Mouse (Mus musculus): Measurements from ENCODE around the gene Cenpa. TPM values are rescaled to one million over a fixed set of nuclear protein-coding genes. Genes with fewer than 3 reads are reported as not detected.

The Cenpa gene
- polyA plus RNA-seq (2015; fragmentation: Nextera tagmentation; extraction: Ambion mirVana), result 210 and 218 TPM in 2 replicates

GRCm38 (mm10) chr5:30666391-30667195 lies at the start of gene Cenpa:
Gene Cenpa, plus strand, starts transcription at chr5:30666777.
- peak within 1 kb of the TSS; percentile 80 for H3K4me2 ChIP-seq
- peaks cover 27% of the 10 kb centered on the region for H3K4me1 ChIP-seq (replicated peaks)
- H3K4me3 ChIP-seq, result peak within 1 kb of the TSS; percentile 94
- no peaks in the 10 kb centered on the region for H3K9me3 ChIP-seq (replicated peaks)
- peak within 1 kb of the TSS; percentile 94 for H3K27ac ChIP-seq
- H3K9ac ChIP-seq, result peak within 1 kb of the TSS; percentile 81
- ATAC-seq (replicated peaks; ENCODE audit: insufficient number of reproducible peaks, insufficient read depth, low FRiP score, low read depth), result peak; percentile 93
- WGBS, result under 1% methylated on average over 40 of the region's 40 CpGs
- H3K27me3 ChIP-seq, result no peaks in the 10 kb centered on the region
- H3K36me3 ChIP-seq, result 0 out of 2 replicates have a peak, but pooled peaks cover 4% of the 10 kb centered on the region

- ATAC-seq (replicated peaks; ENCODE audit: insufficient number of reproducible peaks, insufficient read depth, low FRiP score, low read depth), result no peak
- H3K27me3 ChIP-seq, result peaks cover 18% of the 10 kb centered on the region
- H3K9me3 ChIP-seq (replicated peaks), result no peaks in the 10 kb centered on the region
- 10% methylated on average over 3 of the region's 3 CpGs for WGBS
- peak overlapping the region; percentile 9; the same call in 1 of the 2 replicates for H3K9ac ChIP-seq
- H3K4me2 ChIP-seq, result peak overlapping the region; percentile 43
- peaks cover 62% of the 10 kb centered on the region for H3K4me1 ChIP-seq (replicated peaks)
- H3K36me3 ChIP-seq, result no peaks in the 10 kb centered on the region
- H3K4me3 ChIP-seq, result no peak overlapping the region
- peak overlapping the region; percentile 88 for H3K27ac ChIP-seq
These were observed 49.2 kb upstream of the Cenpa start for GRCm38 (mm10) chr5:30617357-30617756.

- Histone ChIP-seq H3K36me3 (no peaks in the 10 kb centered on the region), H3K27ac (peak overlapping the region; percentile 88), H3K4me3 (no peak overlapping the region), H3K9me3 (replicated peaks) (no peaks in the 10 kb centered on the region), H3K9ac (peak overlapping the region; percentile 9), H3K4me1 (replicated peaks) (peaks cover 64% of the 10 kb centered on the region), H3K4me2 (peak overlapping the region; percentile 43), H3K27me3 (peaks cover 23% of the 10 kb centered on the region)
- ATAC-seq (replicated peaks; ENCODE audit: insufficient number of reproducible peaks, insufficient read depth, low FRiP score, low read depth), result no peak
- 18% methylated on average over 11 of the region's 11 CpGs for whole genome bisulfite sequencing
These were observed 48.7 kb upstream of the Cenpa start for GRCm38 (mm10) chr5:30617851-30618250.

GRCm38 (mm10) chr5:30618376-30619003 lies 48.1 kb upstream of the Cenpa start:
- ATAC-seq (replicated peaks; ENCODE audit: insufficient number of reproducible peaks, insufficient read depth, low FRiP score, low read depth), result no peak
- H3K4me3 ChIP-seq, result no peak overlapping the region
- no peak overlapping the region for H3K4me2 ChIP-seq
- peaks cover 25% of the 10 kb centered on the region for H3K27me3 ChIP-seq
- H3K4me1 ChIP-seq (replicated peaks), result peaks cover 62% of the 10 kb centered on the region
- H3K9ac ChIP-seq, result no peak overlapping the region
- H3K9me3 ChIP-seq (replicated peaks), result no peaks in the 10 kb centered on the region
- H3K27ac ChIP-seq, result peak overlapping the region; percentile 88
- no peaks in the 10 kb centered on the region for H3K36me3 ChIP-seq
- WGBS, result 82% methylated on average over 8 of the region's 8 CpGs

GRCm38 (mm10) chr5:30619211-30619610 lies 47.4 kb upstream of the Cenpa start:
- Histone ChIP-seq H3K4me1 (replicated peaks) (peaks cover 55% of the 10 kb centered on the region), H3K9me3 (replicated peaks) (no peaks in the 10 kb centered on the region), H3K36me3 (no peaks in the 10 kb centered on the region), H3K27me3 (peaks cover 25% of the 10 kb centered on the region), H3K4me3 (no peak overlapping the region), H3K27ac (peak overlapping the region; percentile 88; the same call in 1 of the 2 replicates), H3K4me2 (no peak overlapping the region), H3K9ac (no peak overlapping the region)
- 65% methylated on average over 2 of the region's 2 CpGs for WGBS
- no peak for ATAC-seq (replicated peaks; ENCODE audit: insufficient number of reproducible peaks, insufficient read depth, low FRiP score, low read depth)

DNA sequence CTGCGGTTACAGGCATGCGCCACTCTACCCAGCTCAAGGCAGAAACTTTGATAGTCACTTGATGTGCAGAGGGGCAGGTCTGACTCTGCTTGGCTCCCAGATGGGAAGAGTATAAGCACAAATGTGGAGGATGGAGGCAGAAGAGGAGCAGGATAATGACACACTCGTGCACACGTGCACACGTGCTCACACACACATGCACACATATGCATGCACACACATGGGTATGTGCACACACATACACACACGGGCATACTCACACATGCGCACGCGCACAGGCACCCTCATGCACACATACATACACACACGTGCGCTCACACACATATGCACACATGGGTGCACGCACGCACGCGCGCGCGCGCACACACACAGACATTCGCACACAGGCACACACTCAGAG lies 46.0 kb upstream of the Cenpa start:
- no peak overlapping the region for H3K27ac ChIP-seq
- H3K9ac ChIP-seq, result no peak overlapping the region
- 97% methylated on average over 20 of the region's 20 CpGs for WGBS
- no peaks in the 10 kb centered on the region for H3K36me3 ChIP-seq
- no peaks in the 10 kb centered on the region for H3K9me3 ChIP-seq (replicated peaks)
- H3K4me2 ChIP-seq, result no peak overlapping the region
- peaks cover 49% of the 10 kb centered on the region for H3K4me1 ChIP-seq (replicated peaks)
- no peak for ATAC-seq (replicated peaks; ENCODE audit: insufficient number of reproducible peaks, insufficient read depth, low FRiP score, low read depth)
- peaks cover 25% of the 10 kb centered on the region for H3K27me3 ChIP-seq
- no peak overlapping the region for H3K4me3 ChIP-seq

DNA sequence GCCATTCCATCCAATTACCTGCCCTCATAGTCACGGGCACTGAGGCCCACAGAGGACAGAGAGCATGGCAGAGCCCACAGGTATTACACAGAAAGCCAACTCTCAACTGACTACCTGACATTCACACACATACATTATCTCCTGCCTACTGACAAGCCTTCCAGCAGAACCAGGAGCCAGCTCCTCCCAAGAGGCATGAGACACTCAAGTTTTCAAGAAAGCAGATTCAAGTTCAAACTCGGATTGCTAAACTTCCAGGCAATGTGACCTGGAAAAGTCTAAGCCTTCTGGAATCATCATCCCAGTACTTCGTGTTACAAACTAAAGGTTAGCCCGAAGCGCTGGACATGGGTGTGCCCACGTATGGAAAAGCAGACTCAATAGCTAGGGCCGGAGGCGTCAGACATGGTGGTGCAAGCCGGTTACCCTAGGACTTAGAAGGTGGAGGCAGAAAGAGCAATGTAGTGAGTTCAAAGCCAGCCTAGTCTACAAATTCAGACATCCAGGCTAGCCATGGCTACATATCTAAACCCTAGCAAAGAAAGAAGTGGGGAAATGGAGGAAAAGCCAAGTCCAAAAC lies 45.3 kb upstream of the Cenpa start:
- Histone ChIP-seq H3K27ac (no peak overlapping the region), H3K4me3 (no peak overlapping the region), H3K4me2 (no peak overlapping the region), H3K9ac (no peak overlapping the region), H3K9me3 (replicated peaks) (no peaks in the 10 kb centered on the region), H3K4me1 (replicated peaks) (peaks cover 43% of the 10 kb centered on the region), H3K36me3 (no peaks in the 10 kb centered on the region), H3K27me3 (peaks cover 25% of the 10 kb centered on the region)
- no peak for ATAC-seq (replicated peaks; ENCODE audit: insufficient number of reproducible peaks, insufficient read depth, low FRiP score, low read depth)
- 90% methylated on average over 9 of the region's 9 CpGs for WGBS

DNA sequence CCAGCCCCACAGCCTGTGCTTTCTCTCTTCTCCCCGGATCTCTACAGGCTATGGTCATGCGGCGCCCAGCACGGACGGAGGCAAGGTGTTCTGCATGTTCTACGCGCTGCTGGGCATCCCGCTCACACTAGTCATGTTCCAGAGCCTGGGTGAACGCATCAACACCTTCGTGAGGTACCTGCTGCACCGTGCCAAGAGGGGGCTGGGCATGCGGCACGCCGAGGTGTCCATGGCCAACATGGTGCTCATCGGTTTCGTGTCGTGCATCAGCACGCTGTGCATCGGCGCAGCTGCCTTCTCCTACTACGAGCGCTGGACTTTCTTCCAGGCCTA lies 44.8 kb upstream of the Cenpa start:
- Histone ChIP-seq H3K27ac (no peak overlapping the region), H3K4me3 (peak overlapping the region; percentile 35), H3K9ac (no peak overlapping the region), H3K36me3 (no peaks in the 10 kb centered on the region), H3K9me3 (replicated peaks) (no peaks in the 10 kb centered on the region), H3K4me1 (replicated peaks) (peaks cover 43% of the 10 kb centered on the region), H3K27me3 (peaks cover 25% of the 10 kb centered on the region), H3K4me2 (peak overlapping the region; percentile 73)
- no peak for ATAC-seq (replicated peaks; ENCODE audit: insufficient number of reproducible peaks, insufficient read depth, low FRiP score, low read depth)
- 54% methylated on average over 22 of the region's 22 CpGs for WGBS

- Histone ChIP-seq H3K36me3 (no peaks in the 10 kb centered on the region), H3K4me1 (replicated peaks) (peaks cover 44% of the 10 kb centered on the region), H3K27me3 (peaks cover 25% of the 10 kb centered on the region), H3K9ac (peak overlapping the region; percentile 28), H3K9me3 (replicated peaks) (no peaks in the 10 kb centered on the region), H3K4me3 (peak overlapping the region; percentile 35), H3K27ac (no peak overlapping the region), H3K4me2 (peak overlapping the region; percentile 73)
- 12% methylated on average over 69 of the region's 69 CpGs for WGBS
- no peak; the same call in 1 of the 2 replicates for ATAC-seq (replicated peaks; ENCODE audit: insufficient number of reproducible peaks, insufficient read depth, low FRiP score, low read depth)
These were observed 44.3 kb upstream of the Cenpa start for GRCm38 (mm10) chr5:30622177-30622840.

DNA sequence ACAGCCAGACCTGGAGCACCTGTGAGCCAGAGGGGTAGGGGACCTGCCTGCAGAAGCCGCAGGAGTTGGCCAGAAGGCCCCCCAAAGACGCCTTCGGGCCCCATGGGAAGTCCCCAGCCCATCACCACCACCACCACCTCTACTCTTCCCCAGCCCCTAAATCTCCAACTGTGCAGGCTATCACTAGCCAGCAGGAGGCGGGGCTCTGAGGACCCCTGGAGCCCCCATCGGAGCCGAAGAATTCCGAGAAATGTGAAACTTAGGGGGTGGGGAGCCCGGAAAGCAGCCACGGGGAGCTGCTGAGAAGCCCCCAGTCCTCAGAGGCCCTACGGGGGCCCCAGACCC lies 43.8 kb upstream of the Cenpa start:
- H3K9ac ChIP-seq, result peak overlapping the region; percentile 28

DNA sequence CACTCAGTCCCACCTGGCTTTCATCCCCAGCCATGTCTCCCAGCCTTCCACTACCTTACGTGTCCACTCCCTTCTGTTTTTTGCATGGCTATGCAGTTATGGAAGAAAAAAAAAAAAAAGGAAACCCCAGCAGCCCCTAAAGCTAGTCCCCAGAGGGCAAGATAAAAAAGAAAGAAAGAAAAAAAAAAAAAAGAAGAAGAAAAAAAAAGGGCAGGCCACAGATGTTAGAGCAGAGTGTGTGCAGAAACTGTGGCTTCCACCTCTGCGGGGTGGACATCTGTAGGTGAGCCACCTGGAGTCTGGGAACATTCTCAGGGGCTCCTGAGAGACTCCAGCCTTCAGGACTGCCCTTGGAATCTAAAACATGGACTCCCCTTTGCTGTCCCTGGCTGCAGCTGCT lies 43.2 kb upstream of the Cenpa start:
- no peak for ATAC-seq (replicated peaks; ENCODE audit: insufficient number of reproducible peaks, insufficient read depth, low FRiP score, low read depth)
- WGBS, result 78% methylated on average over 2 of the region's 2 CpGs
- Histone ChIP-seq H3K9me3 (replicated peaks) (no peaks in the 10 kb centered on the region), H3K27ac (no peak overlapping the region), H3K36me3 (no peaks in the 10 kb centered on the region), H3K9ac (no peak overlapping the region), H3K27me3 (peaks cover 25% of the 10 kb centered on the region), H3K4me1 (replicated peaks) (peaks cover 37% of the 10 kb centered on the region), H3K4me3 (no peak overlapping the region), H3K4me2 (peak overlapping the region; percentile 73; the same call in 1 of the 2 replicates)

More for the DNA sequence above, 43.8 kb upstream of the Cenpa start:
- no peaks in the 10 kb centered on the region for H3K9me3 ChIP-seq (replicated peaks)
- H3K27ac ChIP-seq, result no peak overlapping the region
- H3K4me3 ChIP-seq, result peak overlapping the region; percentile 35
- peaks cover 25% of the 10 kb centered on the region for H3K27me3 ChIP-seq
- ATAC-seq (replicated peaks; ENCODE audit: insufficient number of reproducible peaks, insufficient read depth, low FRiP score, low read depth), result no peak
- H3K4me1 ChIP-seq (replicated peaks), result peaks cover 42% of the 10 kb centered on the region
- H3K4me2 ChIP-seq, result peak overlapping the region; percentile 73
- 24% methylated on average over 10 of the region's 10 CpGs for WGBS
- H3K36me3 ChIP-seq, result no peaks in the 10 kb centered on the region
